Mouse (Mus musculus) CD4-positive helper T cell, adult 2 months (primary cell): ENCODE measurements around the gene Dad1.

Source experiments
- DNase-seq: peaks from one replicate; pipeline ENCODE4 v3.0.0-alpha.2; 2012; ENCODE audit warnings: low read depth, missing footprints, low spot score

Dad1 gene

GRCm38 (mm10) chr14:54249326-54249725 is 4.6 kb downstream of the Dad1 start:
- no peak for DNase-seq

DNA sequence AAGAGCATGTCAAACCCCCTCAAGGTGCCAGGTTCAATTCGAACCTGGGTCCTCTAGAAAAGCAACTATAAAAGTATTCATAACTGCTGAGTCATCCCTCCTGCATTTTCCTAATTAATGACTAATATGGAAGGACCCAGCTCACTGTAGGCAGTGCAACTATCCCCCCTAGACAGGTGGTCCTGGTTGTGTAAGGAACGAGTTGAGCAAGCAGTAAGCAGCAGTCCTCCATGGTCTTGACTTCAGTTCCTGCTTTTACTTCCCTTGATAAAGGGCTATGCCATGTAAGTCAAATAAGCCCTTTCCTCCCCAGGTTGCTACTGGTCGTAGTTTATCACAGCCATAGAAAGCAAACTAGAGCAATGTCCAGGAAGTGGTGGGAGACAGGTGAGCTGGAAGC is 7.7 kb downstream of the Dad1 start:
- no peak for DNase-seq

- DNase-seq = no peak
Observed at GRCm38 (mm10) chr14:54244183-54244582, 9.7 kb downstream of the Dad1 start.

- no peak for DNase-seq
Observed at GRCm38 (mm10) chr14:54240542-54240941, 13.4 kb downstream of the Dad1 start.

- peak; percentile 86 for DNase-seq
Observed at GRCm38 (mm10) chr14:54239002-54239736, 14.7 kb downstream of the Dad1 start.

- no peak for DNase-seq
Observed at GRCm38 (mm10) chr14:54236881-54237280, 17.0 kb downstream of the Dad1 start.

- peak; percentile 1 for DNase-seq
Observed at GRCm38 (mm10) chr14:54235825-54236540, 17.9 kb downstream of the Dad1 start.

GRCm38 (mm10) chr14:54234231-54235040 is 19.5 kb downstream of the Dad1 start:
- DNase-seq = no peak

DNA sequence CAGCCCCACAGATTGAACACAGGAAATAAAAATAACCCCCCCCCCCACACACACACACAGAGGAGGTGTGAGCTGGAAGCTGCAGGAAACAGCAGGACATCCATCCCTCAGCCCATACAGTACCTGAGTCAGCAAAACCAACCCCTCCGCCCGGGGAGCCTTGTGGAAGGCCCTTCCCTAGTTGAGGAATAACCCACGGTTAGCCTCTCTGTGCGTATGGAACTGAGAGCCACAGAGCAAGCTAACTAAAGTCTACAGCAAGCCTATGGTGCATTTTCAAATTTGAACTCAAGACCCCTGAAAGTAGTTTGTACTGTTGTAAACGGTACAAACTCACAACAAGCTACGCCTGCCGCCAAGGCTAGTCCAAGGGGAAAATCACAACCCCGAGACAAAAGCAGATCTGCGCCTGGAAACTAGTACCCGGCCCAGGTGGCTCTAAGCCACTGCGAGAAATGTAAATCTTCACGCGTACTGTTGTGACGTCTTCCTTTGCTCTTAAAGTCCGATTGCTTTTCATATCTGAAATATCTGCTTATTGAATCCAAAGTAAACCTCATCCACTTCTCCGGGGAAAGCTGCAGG is 20.3 kb downstream of the Dad1 start:
- DNase-seq = no peak

GRCm38 (mm10) chr14:54232811-54233558 is 20.9 kb downstream of the Dad1 start:
- no peak for DNase-seq

DNA sequence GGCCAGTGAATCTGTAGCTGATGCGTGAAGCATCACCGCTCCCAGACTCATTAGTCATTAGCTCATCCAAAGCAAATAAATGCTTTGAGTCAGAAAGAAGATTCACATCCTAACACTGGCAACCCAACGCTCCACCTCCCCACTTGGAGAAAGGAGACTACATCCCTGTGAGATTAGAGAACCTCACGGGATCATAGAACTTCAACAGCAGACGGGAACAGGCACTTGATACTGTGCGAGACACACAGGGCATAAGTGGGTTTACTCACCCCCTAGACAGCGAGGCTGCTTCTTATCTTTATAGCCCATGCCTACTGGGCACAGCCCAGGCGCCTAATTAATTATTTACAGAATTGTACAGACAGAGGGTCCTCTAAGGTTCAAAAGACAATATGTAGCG is 21.8 kb downstream of the Dad1 start:
- no peak for DNase-seq

DNA sequence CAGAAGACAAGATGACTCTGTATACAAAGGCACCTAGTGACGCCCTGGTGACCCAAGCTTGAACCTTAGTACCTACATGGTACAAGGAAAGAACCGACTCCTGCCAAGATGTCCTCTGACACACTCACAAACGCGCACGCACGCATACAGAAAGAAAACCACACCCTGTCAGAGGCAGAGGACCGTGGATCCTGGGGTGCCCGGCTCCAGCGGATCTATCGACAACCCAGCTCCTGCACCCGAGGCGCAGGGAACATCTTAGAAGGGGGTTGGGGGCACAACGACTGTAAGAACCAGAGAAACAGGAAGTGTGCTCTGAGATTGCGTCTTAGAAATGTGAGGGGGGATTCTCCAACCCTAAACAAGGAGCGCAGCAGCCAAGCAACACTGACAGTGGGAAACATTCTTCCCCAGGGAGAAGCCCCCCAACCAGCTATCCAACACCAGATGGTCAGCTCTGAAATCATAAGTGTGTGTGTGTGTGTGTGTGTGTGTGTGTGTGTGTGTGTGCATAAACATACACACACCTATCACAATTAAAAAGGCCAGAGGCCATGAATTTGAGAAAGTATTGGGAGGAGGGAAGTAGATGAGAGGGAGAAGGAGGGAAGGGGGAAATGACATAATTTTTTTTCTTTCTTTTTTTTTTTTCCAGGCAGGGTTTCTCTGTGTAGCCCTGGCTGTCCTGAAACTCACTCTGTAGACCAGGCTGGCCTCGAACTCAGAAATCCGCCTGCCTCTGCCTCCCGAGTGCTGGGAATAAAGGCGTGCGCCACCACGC is 22.5 kb downstream of the Dad1 start:
- peak; percentile 51 for DNase-seq

- peak; percentile 4 for DNase-seq
Observed at GRCm38 (mm10) chr14:54230638-54231150, 23.2 kb downstream of the Dad1 start.

DNA sequence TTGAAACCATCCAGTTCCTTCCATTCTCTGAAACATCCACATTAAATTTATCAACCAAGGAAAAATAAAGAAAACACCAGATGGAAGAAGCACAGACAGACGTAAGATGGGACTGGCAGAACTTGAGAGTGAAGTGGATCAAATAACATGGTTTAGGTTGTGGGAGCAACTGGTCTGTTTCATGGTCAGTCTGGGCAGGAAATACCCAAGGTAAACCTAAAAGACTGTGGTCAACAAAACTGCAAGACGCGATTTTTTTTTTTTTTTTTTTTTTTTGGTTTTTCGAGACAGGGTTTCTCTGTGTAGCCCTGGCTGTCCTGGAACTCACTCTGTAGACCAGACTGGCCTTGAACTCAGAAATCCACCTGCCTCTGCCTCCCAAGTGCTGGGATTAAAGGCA is 24.1 kb downstream of the Dad1 start:
- peak; percentile 34 for DNase-seq

DNA sequence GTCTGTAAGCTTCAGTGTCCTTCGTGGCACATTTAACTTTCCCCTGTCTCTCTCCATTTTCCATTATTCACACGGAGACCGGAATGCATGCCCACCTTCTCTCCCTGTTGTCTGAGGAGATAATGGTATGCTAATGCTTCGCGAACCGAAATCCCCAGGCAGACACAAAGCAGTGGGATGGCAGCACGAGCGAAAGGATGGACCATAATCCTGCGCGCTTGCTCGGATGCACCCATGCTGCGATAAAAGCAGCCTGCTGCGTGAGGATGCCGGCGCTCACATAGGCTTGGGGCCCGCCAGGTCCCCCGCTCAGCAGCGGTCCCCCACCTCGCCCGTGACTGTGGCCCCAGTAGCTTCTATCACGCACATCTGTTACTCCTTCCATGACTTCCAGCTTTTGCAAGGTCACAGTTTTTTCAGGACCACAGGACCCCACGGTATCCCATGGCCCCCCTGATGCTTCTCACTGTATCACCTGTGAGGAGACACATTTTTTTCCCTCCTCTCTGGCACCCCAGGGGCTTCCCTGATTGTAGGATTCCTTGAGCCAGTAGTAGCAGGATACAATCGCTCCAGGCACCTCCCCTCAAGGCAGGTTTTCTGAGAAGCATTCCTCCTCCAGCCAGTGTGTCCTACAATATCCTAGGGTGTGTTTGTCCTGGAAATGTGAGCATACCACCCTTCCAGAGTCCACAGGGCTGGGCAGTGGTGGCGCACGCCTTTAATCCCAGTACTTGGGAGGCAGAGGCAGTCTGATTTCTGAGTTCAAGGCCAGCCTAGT is 24.8 kb downstream of the Dad1 start:
- DNase-seq = peak; percentile 44

GRCm38 (mm10) chr14:54228501-54228900 is 25.4 kb downstream of the Dad1 start:
- DNase-seq = no peak

DNA sequence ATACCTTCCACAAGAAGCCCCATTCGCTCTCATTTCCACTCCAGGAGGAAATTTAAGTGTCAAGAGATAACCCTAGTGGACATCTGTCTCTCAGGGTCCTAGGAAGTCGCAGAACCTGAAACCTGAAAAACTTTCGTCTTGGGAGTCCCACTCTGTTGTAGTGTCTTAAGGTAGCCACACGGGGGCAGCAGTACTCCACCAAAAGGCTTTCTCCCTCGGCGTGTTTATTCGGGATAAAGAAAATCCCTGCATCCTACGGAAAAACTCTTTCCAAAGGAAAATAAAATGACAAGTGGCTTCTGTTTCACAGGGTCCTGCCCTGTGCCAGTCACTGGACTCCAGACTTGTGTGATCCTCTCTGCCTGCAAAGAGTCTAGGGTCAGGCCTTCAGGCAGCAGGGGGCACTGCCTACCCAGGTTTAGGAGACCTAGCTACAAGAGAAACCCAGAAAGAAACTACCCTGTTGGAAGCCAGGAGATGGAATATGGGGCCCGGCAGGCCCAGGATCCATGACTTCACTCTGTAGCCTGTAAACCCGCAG is 25.9 kb downstream of the Dad1 start:
- DNase-seq = peak; percentile 92

DNA sequence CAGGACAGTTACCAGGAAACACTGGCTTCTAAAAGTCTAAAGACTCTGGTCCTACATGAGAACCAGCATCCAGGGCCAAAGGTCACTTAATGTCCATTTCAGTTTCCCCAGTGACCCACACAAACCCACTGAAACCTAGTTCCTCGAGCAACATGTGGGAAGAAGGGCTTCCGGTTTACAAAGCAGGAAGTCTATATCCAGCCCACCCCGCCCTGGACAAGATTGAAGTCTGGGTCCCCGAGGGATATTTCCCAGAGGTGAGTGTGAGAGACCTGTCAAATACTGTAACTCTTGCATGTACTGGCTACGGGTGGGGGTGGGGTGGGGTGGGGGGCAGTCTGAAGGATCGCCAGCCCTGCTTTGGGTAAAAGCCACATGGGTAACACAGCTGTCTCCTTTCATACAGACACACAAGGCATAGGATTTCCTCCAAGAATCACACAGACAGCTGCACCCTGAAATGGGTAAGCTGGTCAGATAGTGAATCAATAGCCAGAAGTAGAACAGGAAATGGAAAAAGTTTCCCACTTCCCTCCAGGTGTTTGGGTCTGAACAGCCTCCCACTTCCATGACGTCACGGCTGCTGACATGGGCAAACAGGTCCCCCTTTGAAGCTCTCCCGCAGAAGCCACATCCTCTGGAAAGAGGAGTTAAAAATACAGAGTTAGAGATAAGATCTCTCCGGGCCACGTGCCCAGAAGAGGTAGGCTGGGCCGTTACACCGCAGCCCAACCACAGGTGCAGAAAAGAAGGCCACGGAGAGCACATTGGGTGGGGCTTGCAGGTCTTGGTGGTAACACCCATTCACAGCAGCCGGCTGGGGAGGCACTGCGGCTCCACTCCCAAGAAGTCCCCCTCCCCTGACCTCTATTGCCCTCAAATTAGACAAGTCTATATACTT is 26.7 kb downstream of the Dad1 start:
- DNase-seq = peak; percentile 100
